Mouse (Mus musculus) common myeloid progenitor, adult 5-6 weeks (primary cell): ENCODE results near the gene Srsf7. TPM values are rescaled to one million over a fixed set of nuclear protein-coding genes. Genes with fewer than 3 reads are reported as not detected.

Experiments
- ATAC-seq: replicated peaks from 2 replicates; pipeline ENCODE4 v1.8.0; 2016; ENCODE audit warnings: low read depth, mild to moderate bottlenecking, moderate TSS enrichment, inconsistent platforms; ENCODE audit not compliant: poor library complexity, severe bottlenecking
- total RNA-seq: library from RNA; stranded (forward); fragments of 200-1000, 187-1606 nt; gene quantifications from 2 replicates; pipeline ENCODE4 v1.2.3, GENCODE M21; 2017

Srsf7 gene
- total RNA-seq, 1 experiment from 2014 or later: 493 TPM

GRCm38 (mm10) chr17:80163991-80164390 lies 43.1 kb downstream of the Srsf7 start:
- no peak for ATAC-seq

GRCm38 (mm10) chr17:80160454-80160853 lies 46.7 kb downstream of the Srsf7 start:
- no peak for ATAC-seq

GRCm38 (mm10) chr17:80157489-80157888 lies 49.6 kb downstream of the Srsf7 start:
- no peak for ATAC-seq

GRCm38 (mm10) chr17:80156905-80157304 lies 50.2 kb downstream of the Srsf7 start:
- ATAC-seq: no peak

- no peak for ATAC-seq
Measured at GRCm38 (mm10) chr17:80153631-80154030, 53.5 kb downstream of the Srsf7 start.

- ATAC-seq: peak; percentile 32; the same call in 1 of the 2 replicates
Measured at GRCm38 (mm10) chr17:80152767-80153630, 54.1 kb downstream of the Srsf7 start.

- ATAC-seq: no peak
Measured at GRCm38 (mm10) chr17:80151353-80151752, 55.8 kb downstream of the Srsf7 start.

Other genes with a start within 250 kb of the Srsf7 start
- gene Hnrnpll, start 145.0 kb downstream of the Srsf7 start, total RNA-seq: 49.3 and 53.9 TPM in 2 replicates
- 2.3 and 3.1 TPM in 2 replicates for gene Galm, start 79.8 kb downstream of the Srsf7 start, total RNA-seq
- not detected in 2 replicates for gene Ttc39d, start 153 bp upstream of the Srsf7 start, total RNA-seq
- gene Gemin6, start 17.1 kb upstream of the Srsf7 start, total RNA-seq: 19.0 and 29.5 TPM in 2 replicates
- gene Morn2, start 82.9 kb upstream of the Srsf7 start, total RNA-seq: 7.2 and 13.0 TPM in 2 replicates
- 17.7 and 18.3 TPM in 2 replicates for gene Dhx57, start 83.2 kb upstream of the Srsf7 start, total RNA-seq
- not detected in 2 replicates for gene Arhgef33, start 100.1 kb upstream of the Srsf7 start, total RNA-seq
- not detected in 2 replicates for gene Gm10190, start 166.2 kb upstream of the Srsf7 start, total RNA-seq